Mouse (Mus musculus) layer of hippocampus, postnatal 25 days (tissue): ENCODE measurements around the gene Pcyt2. TPM values are rescaled to one million over a fixed set of nuclear protein-coding genes. Genes with fewer than 3 reads are reported as not detected.
"Not testable (repeated sequence)": the region's sequence is repeated elsewhere in the genome, so short reads cannot be mapped to it uniquely, and the experiment has no call there.

Experiments
- DNase-seq, 2 experiments: peaks; one replicate each; pipeline ENCODE4 v3.0.0; 2022; ENCODE audit warnings: mixed read lengths in 2 of 2, low spot score in 1 of 2; ENCODE audit errors: extremely low spot score in 1 of 2
- total RNA-seq, 2 experiments: library from RNA; stranded (reverse); gene quantifications; 2 replicates each; pipeline ENCODE4 v1.2.3; 2021

The Pcyt2 gene
- total RNA-seq, 2 experiments from 2014 or later = 133 to 162 TPM

- no peak for DNase-seq
These were observed 33.8 kb downstream of the Pcyt2 start for GRCm38 (mm10) chr11:120583937-120584336.

- not testable (repeated sequence) for DNase-seq
These were observed 34.8 kb downstream of the Pcyt2 start for GRCm38 (mm10) chr11:120582982-120583293.

- no peak for DNase-seq
These were observed 35.3 kb downstream of the Pcyt2 start for GRCm38 (mm10) chr11:120582268-120582981.

- peak; percentile 80 to 89 for DNase-seq
These were observed 36.1 kb downstream of the Pcyt2 start, which contains the start of gene Arhgdia for GRCm38 (mm10) chr11:120581490-120582267. TSS of gene Arhgdia (minus strand) at chr11:120581624.

- peak; percentile 30 to 37 for DNase-seq
These were observed 36.8 kb downstream of the Pcyt2 start for GRCm38 (mm10) chr11:120580871-120581331.

GRCm38 (mm10) chr11:120580190-120580589 is 37.5 kb downstream of the Pcyt2 start:
- DNase-seq = no peak

- peak; percentile 68 to 81 for DNase-seq
These were observed 38.2 kb downstream of the Pcyt2 start for GRCm38 (mm10) chr11:120579316-120580107.

- DNase-seq = no peak
These were observed 39.0 kb downstream of the Pcyt2 start for GRCm38 (mm10) chr11:120578694-120579243.

- no peak for DNase-seq
These were observed 39.6 kb downstream of the Pcyt2 start for GRCm38 (mm10) chr11:120578024-120578693.

- peak in 1 of 2 experiments; percentile 12 for DNase-seq
These were observed 40.3 kb downstream of the Pcyt2 start for GRCm38 (mm10) chr11:120577211-120578023.

- no peak for DNase-seq
These were observed 41.3 kb downstream of the Pcyt2 start for GRCm38 (mm10) chr11:120576365-120576981.

- DNase-seq = no peak
These were observed 41.8 kb downstream of the Pcyt2 start for GRCm38 (mm10) chr11:120575940-120576339.

- no peak for DNase-seq
These were observed 42.7 kb downstream of the Pcyt2 start for GRCm38 (mm10) chr11:120575046-120575445.

GRCm38 (mm10) chr11:120574278-120574600 is 43.5 kb downstream of the Pcyt2 start:
- no peak for DNase-seq

GRCm38 (mm10) chr11:120573585-120574277 is 44.0 kb downstream of the Pcyt2 start:
- DNase-seq = no peak

- DNase-seq = peak; percentile 96 to 97
These were observed 44.8 kb downstream of the Pcyt2 start, which contains the start of gene P4hb for GRCm38 (mm10) chr11:120572752-120573584. TSS of gene P4hb (minus strand) at chr11:120573253.

GRCm38 (mm10) chr11:120572417-120572751 is 45.4 kb downstream of the Pcyt2 start:
- DNase-seq = no peak
